Mouse (Mus musculus) liver, adult 2 months (tissue): ENCODE results near the gene Megf11.

Source experiments
- CTCF ChIP-seq: fragments of 200-500 bp; IDR thresholded peaks from 2 replicates; pipeline ENCODE4 v1.5.1; 2011; ENCODE audit warnings: low read depth, low read length, control low read depth
- POLR2A ChIP-seq: fragments of 200-500 bp; IDR thresholded peaks from 2 replicates; pipeline ENCODE4 v1.6.1; 2011; ENCODE audit warnings: low read length, control low read depth; ENCODE audit not compliant: insufficient read depth; ENCODE audit errors: extremely low read depth

DNA sequence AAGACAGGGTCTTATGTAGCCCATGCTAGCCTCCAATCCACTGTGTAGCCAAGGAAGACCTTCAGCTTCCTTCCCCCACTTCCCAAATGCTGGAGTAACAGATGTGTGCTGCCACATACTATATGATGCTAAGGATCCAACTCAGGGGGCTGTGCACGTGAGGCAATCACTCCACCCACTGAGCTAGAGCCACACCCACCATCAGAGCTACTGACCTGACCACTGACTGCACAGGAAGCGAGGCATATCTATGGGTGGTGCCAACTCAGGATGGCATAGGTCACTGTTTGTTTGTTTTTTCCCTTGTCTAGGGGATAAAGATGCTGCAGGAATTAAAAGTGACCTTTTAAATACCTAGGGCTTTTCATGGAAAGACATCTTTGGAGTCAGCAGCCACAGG, 86.7 kb downstream of the Megf11 start:
- TF ChIP-seq POLR2A (no peak), CTCF (no peak)
